Mouse (Mus musculus) CH12.LX (cell line): Measurements from ENCODE around the gene Cpxm1. TPM values are rescaled to one million over a fixed set of nuclear protein-coding genes. Genes with fewer than 3 reads are reported as not detected.

ENCODE experiments used
- DNase-seq: peaks from one replicate; pipeline ENCODE4 v3.0.0-alpha.2; 2013; ENCODE audit errors: extremely low read depth
- H3K27ac ChIP-seq: 2 replicates; pipeline ENCODE4 v1.5.1; 2012; ENCODE audit warnings: low read depth, mild to moderate bottlenecking, control low read depth, moderate library complexity; ENCODE audit not compliant: insufficient read depth
- H3K27me3 ChIP-seq: replicated peaks from 2 replicates; pipeline ENCODE3; 2012; ENCODE audit warnings: inconsistent platforms
- H3K36me3 ChIP-seq, 2 experiments: replicated peaks in 1 of 2; 2 replicates each; pipeline versions ENCODE3 to v1.6.1; 2012; ENCODE audit warnings: inconsistent platforms in 1 of 2, low read length in 1 of 2, mild to moderate bottlenecking in 1 of 2, mixed read lengths in 1 of 2, moderate library complexity in 1 of 2; ENCODE audit not compliant: control insufficient read depth in 1 of 2, insufficient read depth in 1 of 2
- H3K4me1 ChIP-seq, 2 experiments: 2 replicates each; pipeline ENCODE4 v1.6.1; 2012; ENCODE audit warnings: inconsistent platforms in 1 of 2, moderate library complexity in 1 of 2; ENCODE audit not compliant: insufficient read depth in 2 of 2, control insufficient read depth in 1 of 2
- H3K4me2 ChIP-seq: 2 replicates; pipeline ENCODE4 v1.6.1; 2012; ENCODE audit warnings: low read depth, mild to moderate bottlenecking, control low read depth; ENCODE audit not compliant: poor library complexity, insufficient read depth, severe bottlenecking
- H3K4me3 ChIP-seq, 3 experiments: fragments of 150-350 bp in 1 of 3; sonication (generic) in 1 of 3; replicated peaks in 1 of 3; 2 replicates each; pipeline versions ENCODE3 to v1.5.1; 2011 to 2012; ENCODE audit warnings: low read depth in 2 of 3, low read length in 2 of 3, mild to moderate bottlenecking in 2 of 3, moderate library complexity in 2 of 3, control low read depth in 1 of 3, improper control_type of control experiment in 1 of 3, inconsistent platforms in 1 of 3, mixed read lengths in 1 of 3; ENCODE audit not compliant: poor library complexity in 1 of 3
- H3K79me2 ChIP-seq: replicated peaks from 2 replicates; pipeline ENCODE4 v1.6.1; 2012; ENCODE audit warnings: mild to moderate bottlenecking, moderate library complexity; ENCODE audit not compliant: control insufficient read depth, poor library complexity, insufficient read depth, severe bottlenecking; ENCODE audit errors: extremely low read depth
- H3K9ac ChIP-seq: 2 replicates; pipeline ENCODE4 v1.6.1; 2012; ENCODE audit warnings: low read depth, mild to moderate bottlenecking, control low read depth, moderate library complexity; ENCODE audit not compliant: insufficient read depth
- H3K9me3 ChIP-seq: replicated peaks from 2 replicates; pipeline ENCODE3; 2012; ENCODE audit warnings: low read length, inconsistent platforms, mixed read lengths
- CHD2 ChIP-seq: IDR thresholded peaks from 2 replicates; pipeline ENCODE4 v1.6.1; 2011; ENCODE audit warnings: low read length, improper control_type of control experiment
- ELF1 ChIP-seq: IDR thresholded peaks from 2 replicates; pipeline ENCODE4 v1.6.1; 2014; ENCODE audit warnings: low read depth, mild to moderate bottlenecking, inconsistent platforms, low read length, improper control_type of control experiment
- GABPA ChIP-seq: IDR thresholded peaks from 2 replicates; pipeline ENCODE4 v1.6.1; 2012; ENCODE audit warnings: low read depth, low read length, improper control_type of control experiment, inconsistent platforms; ENCODE audit not compliant: insufficient replicate concordance
- HCFC1 ChIP-seq: IDR thresholded peaks from 2 replicates; pipeline ENCODE4 v1.6.1; 2012; ENCODE audit warnings: low read depth, mild to moderate bottlenecking, inconsistent platforms, low read length, improper control_type of control experiment
- JUN ChIP-seq: IDR thresholded peaks from 2 replicates; pipeline ENCODE4 v1.6.1; 2011; ENCODE audit warnings: low read depth, mild to moderate bottlenecking, low read length, improper control_type of control experiment, moderate library complexity; ENCODE audit not compliant: insufficient read depth
- JUND ChIP-seq: conservative IDR thresholded peaks from 2 replicates; pipeline ENCODE4 v1.6.1; 2011; ENCODE audit warnings: low read depth, low read length, improper control_type of control experiment
- KAT2A ChIP-seq: IDR thresholded peaks from 2 replicates; pipeline ENCODE4 v1.6.1; 2012; ENCODE audit warnings: low read length, improper control_type of control experiment, inconsistent platforms; ENCODE audit not compliant: insufficient replicate concordance
- POLR2AphosphoS2 ChIP-seq: IDR thresholded peaks from 2 replicates; pipeline ENCODE4 v1.6.1; 2011; ENCODE audit warnings: low read depth, low read length, improper control_type of control experiment
- RAD21 ChIP-seq: IDR thresholded peaks from 2 replicates; pipeline ENCODE4 v1.6.1; 2011; ENCODE audit warnings: low read depth, mild to moderate bottlenecking, low read length, improper control_type of control experiment, moderate library complexity
- SIN3A ChIP-seq: IDR thresholded peaks from 2 replicates; pipeline ENCODE4 v1.6.1; 2012; ENCODE audit warnings: low read length, improper control_type of control experiment, inconsistent platforms
- SMC3 ChIP-seq: IDR thresholded peaks from 2 replicates; pipeline ENCODE4 v1.6.1; 2011; ENCODE audit warnings: low read depth, low read length, improper control_type of control experiment
- TBP ChIP-seq: conservative IDR thresholded peaks from 2 replicates; pipeline ENCODE4 v1.6.1; 2011; ENCODE audit warnings: low read depth, low read length, improper control_type of control experiment
- USF1 ChIP-seq: IDR thresholded peaks from 2 replicates; pipeline ENCODE4 v1.6.1; 2014; ENCODE audit warnings: low read depth, mild to moderate bottlenecking, inconsistent platforms, low read length, improper control_type of control experiment
- USF2 ChIP-seq: conservative IDR thresholded peaks from 2 replicates; pipeline ENCODE4 v1.6.1; 2011; ENCODE audit warnings: low read depth, low read length, improper control_type of control experiment
- ZKSCAN1 ChIP-seq: IDR thresholded peaks from 2 replicates; pipeline ENCODE4 v1.6.1; 2012; ENCODE audit warnings: low read depth, inconsistent platforms, low read length, improper control_type of control experiment, borderline replicate concordance
- ZNF384 ChIP-seq: IDR thresholded peaks from 2 replicates; pipeline ENCODE4 v1.6.1; 2012; ENCODE audit warnings: low read depth, low read length, improper control_type of control experiment, inconsistent platforms
- dilution Hi-C: fragments of 300-500 bp; cut with MboI; formaldehyde crosslinking; loops from 2 replicates; pipeline ENCODE4 v1.14.3; 2020; ENCODE audit warnings: low sequenced_read_pairs; ENCODE audit not compliant: extremely low pct_unique_long_range_greater_than_20kb, extremely low pct_ligation_motif_present
- in situ Hi-C: fragments of 300-500 bp; cut with MboI; formaldehyde crosslinking; loops from 3 replicates; pipeline ENCODE4 v1.14.3; 2019; ENCODE audit warnings: low sequenced_read_pairs, low pct_ligation_motif_present, low pct_unique_long_range_greater_than_20kb, mixed read lengths
- polyA plus RNA-seq: library from polyadenylated mRNA; unstranded; fragments of >175 nt; gene quantifications from 2 replicates; pipeline ENCODE4 v1.2.1, GENCODE M21; 2012; ENCODE audit warnings: low read depth; ENCODE audit not compliant: insufficient read length
- total RNA-seq, 2 experiments: library from RNA; depleted of rRNA; stranded (reverse); fragments of 300-350 nt in 1 of 2; fragments of >200 nt in 1 of 2; gene quantifications; 2 replicates each; pipeline ENCODE4 v1.2.3; 2012 to 2014

Gene Cpxm1
- total and polyA plus RNA-seq, 3 experiments: 0.13 to 0.31 (median 0.20) TPM

GRCm38 (mm10) chr2:130406178-130406577 lies 8.8 kb upstream of the Cpxm1 start, which contains the start of gene Tmem239:
Gene Tmem239 (plus strand): TSS chr2:130406478.
- in situ Hi-C loops: no loop called here
- H3K9ac ChIP-seq: no peak within 1 kb of the TSS
- dilution Hi-C loops: no loop called here
- H3K36me3 ChIP-seq: no peaks in the 10 kb centered on the region
- H3K4me3 ChIP-seq: no peak within 1 kb of the TSS
- no peaks in the 10 kb centered on the region for H3K27me3 ChIP-seq
- no peak within 1 kb of the TSS for H3K27ac ChIP-seq
- H3K4me1 ChIP-seq: peaks cover 1 to 4% of the 10 kb centered on the region in 2 experiments
- TF ChIP-seq JUND (no peak), JUN (no peak), GABPA (no peak), CHD2 (no peak), KAT2A (no peak), USF1 (no peak), POLR2AphosphoS2 (no peak), RAD21 (no peak), SMC3 (no peak), HCFC1 (no peak), TBP (no peak), ZNF384 (no peak)
- H3K9me3 ChIP-seq: no peaks in the 10 kb centered on the region
- DNase-seq: no peak
- no peak within 1 kb of the TSS for H3K4me2 ChIP-seq
- H3K79me2 ChIP-seq: no peaks in the 10 kb centered on the region

GRCm38 (mm10) chr2:130404939-130405338 lies 7.6 kb upstream of the Cpxm1 start, which contains the start of the genes Gm28372 and 1700020A23Rik:
Gene Gm28372 (plus strand): TSS chr2:130405239.
Gene 1700020A23Rik (plus strand): TSS chr2:130405259.
- Histone ChIP-seq H3K27me3 (no peaks in the 10 kb centered on the region), H3K79me2 (no peaks in the 10 kb centered on the region), H3K4me2 (no peak within 1 kb of the TSS), H3K9me3 (no peaks in the 10 kb centered on the region), H3K27ac (no peak within 1 kb of the TSS), H3K4me3 (no peak within 1 kb of the TSS), H3K36me3 (no peaks in the 10 kb centered on the region), H3K9ac (no peak within 1 kb of the TSS), H3K4me1 (no peaks in the 10 kb centered on the region)
- no peak for DNase-seq
- in situ Hi-C loops: no loop called here
- dilution Hi-C loops: no loop called here
- TF ChIP-seq SIN3A: no peak
- TF ChIP-seq USF2: no peak
- no peak for TF ChIP-seq JUN
- no peak for TF ChIP-seq ELF1
- TF ChIP-seq JUND: no peak
- TF ChIP-seq ZKSCAN1: no peak
